Mouse (Mus musculus) lung, adult 10 weeks (tissue): Measurements from ENCODE around the gene Map4. TPM values are rescaled to one million over a fixed set of nuclear protein-coding genes. Genes with fewer than 3 reads are reported as not detected.

Experiments used
- polyA plus RNA-seq: library from polyadenylated mRNA; stranded (reverse); fragments of 350-450 nt; fragmentation: Illumina TruSeq; extraction: RNeasy Lipid Tissue Mini Kit (QIAGEN cat#74804); gene quantifications from one replicate; pipeline ENCODE4 v1.2.3, GENCODE M21; 2014; ENCODE audit warnings: low read depth, low replicate concordance; ENCODE audit not compliant: insufficient read depth

Gene Map4
- 71.6 TPM for polyA plus RNA-seq

GRCm38 (mm10) chr9:109931257-109932171, at the start of gene Map4:
TSS of gene Map4 (plus strand) at chr9:109931460.

DNA sequence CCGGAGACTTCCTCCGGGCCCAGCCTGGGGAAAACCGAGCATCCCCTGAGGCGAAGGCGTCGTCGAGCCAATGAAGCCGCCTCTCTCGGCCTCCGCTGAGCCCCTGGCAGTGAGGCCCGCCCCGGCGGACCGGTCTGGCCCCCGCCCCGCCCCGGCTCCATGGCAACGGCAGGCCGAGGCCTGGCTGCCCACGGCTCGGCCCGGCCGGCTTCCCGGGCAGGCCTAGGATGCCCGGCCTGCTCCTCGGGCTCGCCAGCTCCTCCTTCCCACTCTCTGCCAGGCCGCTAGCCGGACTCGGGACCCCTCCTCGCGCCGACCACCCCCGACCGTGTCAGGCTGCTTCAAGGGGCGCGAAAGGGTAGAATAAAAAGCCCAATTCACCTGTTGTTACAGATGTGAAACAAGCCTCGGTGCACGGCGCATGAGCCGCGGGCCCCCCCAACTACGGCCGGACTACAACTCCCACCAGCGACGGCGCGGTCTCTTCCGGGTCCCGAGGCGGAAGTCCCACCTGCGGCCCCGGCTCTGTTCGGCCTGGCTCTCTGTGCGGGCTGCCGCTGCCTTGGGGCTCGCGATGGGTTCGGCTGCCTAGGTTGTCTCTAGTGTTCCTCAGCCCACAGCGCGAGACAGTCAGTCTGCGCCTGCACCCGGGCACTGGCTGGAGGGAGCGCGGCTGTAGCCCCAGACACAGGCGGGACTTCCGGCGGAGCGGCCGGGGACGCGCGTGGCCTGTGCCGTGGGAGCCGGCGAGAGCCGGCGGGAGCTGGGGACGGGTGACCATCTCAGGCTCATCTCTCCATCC, 185.9 kb downstream of the Map4 start, which contains the start of gene Smarcc1:
Gene Smarcc1 (plus strand): TSS at position 732 of the 802 bp plus-strand sequence.

DNA sequence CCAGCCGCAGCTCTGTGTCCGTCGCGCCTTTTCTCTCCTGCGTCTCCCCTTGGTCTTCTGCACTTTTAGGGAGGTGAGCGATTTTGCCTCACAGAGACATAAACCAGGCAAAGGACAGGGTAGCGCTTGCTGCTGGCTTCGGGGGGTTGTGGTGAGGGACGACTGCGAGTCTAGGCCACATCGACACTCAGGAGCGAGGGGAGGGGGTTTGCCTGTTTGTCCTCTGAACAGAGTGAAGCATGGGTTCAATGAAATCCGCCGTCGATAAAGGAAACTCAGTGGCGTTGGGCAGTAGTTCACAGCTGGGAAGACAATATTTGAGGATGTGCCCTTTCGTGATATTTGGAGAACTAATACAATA, 186.5 kb downstream of the Map4 start, which contains the start of gene Dhx30:
Gene Dhx30 (minus strand): TSS at position 52 of the 361 bp plus-strand sequence.

Other genes starting within 250 kb of the Map4 start
- not detected for gene Fbxw18, start 228.8 kb upstream of the Map4 start, polyA plus RNA-seq
- not detected for gene Fbxw26, start 185.4 kb upstream of the Map4 start, polyA plus RNA-seq
- gene Fbxw27, start 140.8 kb upstream of the Map4 start, polyA plus RNA-seq: not detected
- gene Spink8, start 119.2 kb upstream of the Map4 start, polyA plus RNA-seq: not detected
- 15.4 TPM for gene Nme6, start 98.7 kb upstream of the Map4 start, polyA plus RNA-seq
- 0.59 TPM for gene Camp, start 81.8 kb upstream of the Map4 start, polyA plus RNA-seq
- gene Cdc25a, start 55.9 kb upstream of the Map4 start, polyA plus RNA-seq: 4.7 TPM
- gene Smarcc1, start 186.2 kb downstream of the Map4 start, polyA plus RNA-seq: 8.3 TPM
- 43.8 TPM for gene Dhx30, start 186.4 kb downstream of the Map4 start, polyA plus RNA-seq